Comparison of ENCODE assay signal across 22 mouse cellular contexts in the genomic region with DNA sequence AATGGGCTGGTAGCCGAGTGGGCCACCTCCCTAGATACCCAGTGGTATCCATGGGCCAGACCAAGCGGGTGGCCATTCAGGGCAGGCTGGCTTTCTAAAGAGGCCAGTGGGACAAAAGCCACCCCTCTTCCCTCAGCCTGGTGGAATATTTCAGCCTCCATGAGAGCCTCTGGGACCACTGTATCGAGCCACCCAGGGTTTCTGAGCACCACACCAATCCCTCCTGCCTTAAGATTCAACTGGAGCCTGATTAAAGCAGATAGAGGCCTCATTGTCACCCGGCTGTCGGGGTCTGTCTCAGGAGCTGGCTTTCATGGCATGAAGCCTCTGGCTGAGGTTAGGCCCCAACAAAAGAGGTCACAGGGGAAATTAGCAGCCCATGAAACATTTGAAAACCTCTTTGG.
A peak's percentile ranks its signal among the peaks of the same experiment; 100 is the strongest.
DNase-seq lines count a peak whose midpoint lies in the region; ATAC-seq and TF ChIP-seq lines count a peak whose summit lies in the region.
"Had no signal": no experiment of that assay in that cellular context is flagged by ENCODE, and none has a peak within 500 bp of the region (broad histone marks: within the 10 kb centered on the region; RNA-seq: fewer than 3 reads in every experiment).

No protein-coding gene starts in this region.

- no peak overlapping the region for H3K4me3 ChIP-seq in midbrain, postnatal 0 days (ENCODE audit: low read depth, low read length)
- no peak overlapping the region for H3K4me3 ChIP-seq in midbrain, embryonic 15.5 days
- no peak overlapping the region for H3K4me3 ChIP-seq in hindbrain, postnatal 0 days (ENCODE audit: low read length)
- H3K4me3 ChIP-seq in left cerebral cortex, adult 2 months = no peak overlapping the region
- H3K4me3 ChIP-seq: embryonic facial prominence, embryonic 12.5 days; erythroblast, embryonic 14.5 days; heart, embryonic 10.5 days; hindbrain, embryonic 15.5 days; kidney, embryonic 15.5 days had no signal

- no peaks in the 10 kb centered on the region for H3K9me3 ChIP-seq in midbrain, postnatal 0 days (ENCODE audit: low read length)
- H3K9me3 ChIP-seq in midbrain, embryonic 15.5 days = no peaks in the 10 kb centered on the region
- H3K9me3 ChIP-seq in hindbrain, postnatal 0 days (ENCODE audit: low read length) = no peaks in the 10 kb centered on the region
- H3K9me3 ChIP-seq: embryonic facial prominence, embryonic 12.5 days; heart, embryonic 10.5 days; hindbrain, embryonic 15.5 days; kidney, embryonic 15.5 days had no signal

- no peak for ATAC-seq in midbrain, postnatal 0 days (ENCODE audit: low FRiP score)
- no peak for ATAC-seq in midbrain, embryonic 15.5 days (replicated peaks)
- ATAC-seq in hindbrain, postnatal 0 days = peak; percentile 74
- ATAC-seq: forebrain, embryonic 16.5 days; intestine, postnatal 0 days; Patski had no signal

- no peaks in the 10 kb centered on the region for H3K36me3 ChIP-seq in midbrain, postnatal 0 days (ENCODE audit: insufficient read depth, low read length)
- no peaks in the 10 kb centered on the region for H3K36me3 ChIP-seq in midbrain, embryonic 15.5 days (replicated peaks)
- no peaks in the 10 kb centered on the region for H3K36me3 ChIP-seq in hindbrain, postnatal 0 days (ENCODE audit: insufficient read depth, low read length)
- H3K36me3 ChIP-seq: embryonic facial prominence, embryonic 12.5 days; heart, embryonic 10.5 days; hindbrain, embryonic 15.5 days; kidney, embryonic 15.5 days had no signal

- H3K9ac ChIP-seq in midbrain, postnatal 0 days (replicated peaks; ENCODE audit: low read length, poor library complexity, severe bottlenecking) = no peak overlapping the region
- H3K9ac ChIP-seq in midbrain, embryonic 15.5 days = no peak overlapping the region
- H3K9ac ChIP-seq in hindbrain, postnatal 0 days (replicated peaks; ENCODE audit: low read length) = no peak overlapping the region
- H3K9ac ChIP-seq: embryonic facial prominence, embryonic 12.5 days; hindbrain, embryonic 15.5 days; kidney, embryonic 15.5 days had no signal

- no peaks in the 10 kb centered on the region for H3K4me1 ChIP-seq in midbrain, postnatal 0 days (ENCODE audit: insufficient read depth, low read length)
- peaks cover 4% of the 10 kb centered on the region; the same call in 1 of the 2 replicates for H3K4me1 ChIP-seq in midbrain, embryonic 15.5 days
- no peaks in the 10 kb centered on the region for H3K4me1 ChIP-seq in hindbrain, postnatal 0 days (ENCODE audit: insufficient read depth, low read length)

- no peak overlapping the region for H3K4me2 ChIP-seq in midbrain, postnatal 0 days (ENCODE audit: low read depth, low read length, poor library complexity, severe bottlenecking)
- no peak overlapping the region for H3K4me2 ChIP-seq in midbrain, embryonic 15.5 days
- H3K4me2 ChIP-seq in hindbrain, postnatal 0 days (ENCODE audit: low read depth, low read length) = no peak overlapping the region
- H3K4me2 ChIP-seq: embryonic facial prominence, embryonic 12.5 days; hindbrain, embryonic 15.5 days; kidney, embryonic 15.5 days had no signal

- WGBS in midbrain, postnatal 0 days = 38% methylated on average over 5 of the region's 5 CpGs
- WGBS in midbrain, embryonic 15.5 days = 19% methylated on average over 5 of the region's 5 CpGs
- 34% methylated on average over 5 of the region's 5 CpGs for WGBS in hindbrain, postnatal 0 days

- no peaks in the 10 kb centered on the region for H3K27me3 ChIP-seq in midbrain, postnatal 0 days (ENCODE audit: insufficient read depth, low read length)
- H3K27me3 ChIP-seq in midbrain, embryonic 15.5 days (replicated peaks) = peaks cover 4% of the 10 kb centered on the region; the same call in 1 of the 2 replicates
- no peaks in the 10 kb centered on the region for H3K27me3 ChIP-seq in hindbrain, postnatal 0 days (ENCODE audit: insufficient read depth, low read length)
- H3K27me3 ChIP-seq: embryonic facial prominence, embryonic 12.5 days; kidney, embryonic 15.5 days; Patski had no signal

- intact Hi-C loops in left cerebral cortex, adult 2 months (cut with DNase I) = no loop called here

- peak; percentile 43 for DNase-seq in midbrain, postnatal 0 days (ENCODE audit: low spot score)
- DNase-seq in embryo, embryonic 9.5 days (ENCODE audit: extremely low spot score) = peak; percentile 52
- DNase-seq in hindbrain, postnatal 0 days (ENCODE audit: low spot score) = peak; percentile 35
- DNase-seq in left cerebral cortex, adult 2 months (ENCODE audit: extremely low spot score in 1 of 2, low spot score in 2 of 2) = no peak
- DNase-seq in left cerebral cortex, adult 9 months (ENCODE audit: low spot score in 2 of 2) = no peak
- DNase-seq in layer of hippocampus, adult 9-11 months = no peak
- DNase-seq: adrenal gland, adult 8-10 months; cerebellum, postnatal 14 days; kidney, postnatal 4 days; liver; lung, adult 18-20 months; lung, postnatal 14 days had no signal

- TF ChIP-seq CTCF in midbrain, postnatal 0 days (IDR thresholded peaks at IDR 0.05) = no peak
- TF ChIP-seq CTCF in hindbrain, postnatal 0 days (IDR thresholded peaks at IDR 0.05; ENCODE audit: low read depth) = no peak
- TF ChIP-seq CTCF in left cerebral cortex, adult 2 months (IDR thresholded peaks at IDR 0.05) = no peak

- no peak overlapping the region for H3K27ac ChIP-seq in midbrain, postnatal 0 days (ENCODE audit: low read depth, low read length)
- H3K27ac ChIP-seq in midbrain, embryonic 15.5 days = no peak overlapping the region
- peak overlapping the region; percentile 9; the same call in 1 of the 2 replicates for H3K27ac ChIP-seq in hindbrain, postnatal 0 days
- H3K27ac ChIP-seq in left cerebral cortex, adult 2 months = no peak overlapping the region
- H3K27ac ChIP-seq: embryonic facial prominence, embryonic 12.5 days; heart, embryonic 10.5 days; hindbrain, embryonic 15.5 days; kidney, embryonic 15.5 days; stomach, postnatal 0 days had no signal

Comparison
In these comparisons a context has a peak if more than half of its experiments do, and no peak if none do; other contexts are left out.
1. DNase-seq: peak in midbrain, postnatal 0 days (single experiment), embryo, embryonic 9.5 days (single experiment) and hindbrain, postnatal 0 days (single experiment); none in left cerebral cortex, adult 2 months (0 of 2), left cerebral cortex, adult 9 months (0 of 2) and layer of hippocampus, adult 9-11 months (single experiment).